18 mouse cellular contexts compared by ENCODE assay signal in the genomic region with DNA sequence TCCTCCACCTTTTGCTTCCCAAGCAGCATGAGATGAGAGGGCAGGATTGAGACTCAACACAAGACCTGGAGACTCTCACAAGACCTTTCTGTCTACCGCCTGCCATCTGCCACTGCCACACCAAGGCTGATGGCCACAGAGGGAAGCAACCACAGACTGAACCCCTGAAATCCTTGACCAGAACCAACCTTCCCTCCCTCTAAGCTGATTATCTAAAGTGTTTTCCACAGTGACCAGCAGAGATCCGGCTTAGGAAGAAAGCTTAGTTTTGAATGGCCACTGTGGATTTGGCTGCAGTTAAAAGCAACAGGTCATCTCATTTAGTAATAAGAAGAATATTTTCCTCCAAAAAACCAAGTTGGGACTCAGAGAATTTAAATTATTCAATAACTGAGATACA.
DNase-seq lines count a peak whose midpoint lies in the region; ATAC-seq and TF ChIP-seq lines count a peak whose summit lies in the region.
"Had no signal": no experiment of that assay in that cellular context is flagged by ENCODE, and none has a peak within 500 bp of the region (broad histone marks: within the 10 kb centered on the region; RNA-seq: fewer than 3 reads in every experiment).

No protein-coding gene starts in this region.

- H3K9me3 ChIP-seq in forebrain, postnatal 0 days (ENCODE audit: low read length): no peaks in the 10 kb centered on the region
- no peaks in the 10 kb centered on the region for H3K9me3 ChIP-seq in forebrain, embryonic 12.5 days
- H3K9me3 ChIP-seq: embryonic facial prominence, embryonic 15.5 days; heart, embryonic 13.5 days; hindbrain, embryonic 15.5 days had no signal

- H3K36me3 ChIP-seq in forebrain, postnatal 0 days (ENCODE audit: insufficient read depth): no peaks in the 10 kb centered on the region
- no peaks in the 10 kb centered on the region for H3K36me3 ChIP-seq in forebrain, embryonic 12.5 days (replicated peaks)
- H3K36me3 ChIP-seq: embryonic facial prominence, embryonic 15.5 days; heart, embryonic 13.5 days; hindbrain, embryonic 15.5 days had no signal

- H3K27ac ChIP-seq in forebrain, postnatal 0 days (ENCODE audit: low read depth, low read length): peak overlapping the region; percentile 54; the same call in 1 of the 2 replicates
- H3K27ac ChIP-seq in forebrain, embryonic 12.5 days: no peak overlapping the region
- H3K27ac ChIP-seq: embryonic facial prominence, embryonic 15.5 days; heart, embryonic 13.5 days; hindbrain, embryonic 15.5 days had no signal

- no peaks in the 10 kb centered on the region for H3K27me3 ChIP-seq in forebrain, postnatal 0 days (ENCODE audit: insufficient read depth, low read length)
- peaks cover 4% of the 10 kb centered on the region; the same call in 1 of the 2 replicates for H3K27me3 ChIP-seq in forebrain, embryonic 12.5 days
- H3K27me3 ChIP-seq: embryonic facial prominence, embryonic 15.5 days; heart, embryonic 13.5 days; hindbrain, embryonic 15.5 days had no signal

- H3K4me2 ChIP-seq in forebrain, postnatal 0 days (ENCODE audit: low read depth): no peak overlapping the region
- no peak overlapping the region for H3K4me2 ChIP-seq in forebrain, embryonic 12.5 days
- H3K4me2 ChIP-seq: embryonic facial prominence, embryonic 15.5 days; heart, embryonic 13.5 days; hindbrain, embryonic 15.5 days had no signal

- no peak for DNase-seq in forebrain, postnatal 0 days
- DNase-seq in retina, adult 2 months (ENCODE audit: low read depth, low spot score): peak; percentile 61
- no peak for DNase-seq in retina, embryonic 14.5 days (ENCODE audit: low spot score)
- peak; percentile 49 for DNase-seq in retina, postnatal 7 days (ENCODE audit: low read depth, low spot score)
- no peak for DNase-seq in kidney, postnatal 4 days
- DNase-seq: adrenal gland, adult 2 months; adrenal gland, postnatal 25 days; cerebellum, adult 2 months; cerebellum, postnatal 10 days; embryo, embryonic 11 days; gastrocnemius, postnatal 36 days; heart, postnatal 36 days had no signal

- no peaks in the 10 kb centered on the region; the same call in none of the 2 replicates for H3K4me1 ChIP-seq in forebrain, postnatal 0 days (ENCODE audit: insufficient read depth)
- H3K4me1 ChIP-seq in forebrain, embryonic 12.5 days: peaks cover 30% of the 10 kb centered on the region

- H3K9ac ChIP-seq in forebrain, postnatal 0 days: no peak overlapping the region
- H3K9ac ChIP-seq in forebrain, embryonic 12.5 days: no peak overlapping the region
- H3K9ac ChIP-seq: embryonic facial prominence, embryonic 15.5 days; heart, embryonic 13.5 days; hindbrain, embryonic 15.5 days had no signal

- no peak overlapping the region for H3K4me3 ChIP-seq in forebrain, postnatal 0 days (ENCODE audit: low read depth, low read length)
- no peak overlapping the region for H3K4me3 ChIP-seq in forebrain, embryonic 12.5 days (replicated peaks)
- H3K4me3 ChIP-seq: embryonic facial prominence, embryonic 15.5 days; erythroblast, embryonic 14.5 days; heart, embryonic 13.5 days; hindbrain, embryonic 15.5 days had no signal

- 77% methylated on average over 2 of the region's 2 CpGs for WGBS in forebrain, postnatal 0 days
- WGBS in forebrain, embryonic 12.5 days: 80% methylated on average over 2 of the region's 2 CpGs

- ATAC-seq in forebrain, postnatal 0 days: no peak
- ATAC-seq in forebrain, embryonic 12.5 days (ENCODE audit: low FRiP score): no peak
- ATAC-seq in monocyte, adult 5-6 weeks (replicated peaks; ENCODE audit: insufficient number of reproducible peaks, low FRiP score, low TSS enrichment, poor library complexity, severe bottlenecking): peak; percentile 16; the same call in 1 of the 2 replicates

- TF ChIP-seq CTCF in forebrain, postnatal 0 days (IDR thresholded peaks at IDR 0.05; ENCODE audit: low read depth): no peak

Comparison
In these comparisons a context has a peak if more than half of its experiments do, and no peak if none do; other contexts are left out.
1. DNase-seq: peak in retina, adult 2 months (single experiment) and retina, postnatal 7 days (single experiment); none in forebrain, postnatal 0 days (single experiment), retina, embryonic 14.5 days (single experiment) and kidney, postnatal 4 days (0 of 2).